Comparison of ENCODE assay signal across 23 mouse cellular contexts in genomic region chr7:132758875-132759274, GRCm38 (mm10). TPM values are rescaled to one million over a fixed set of nuclear protein-coding genes. Genes with fewer than 3 reads are reported as not detected.
DNase-seq lines count a peak whose midpoint lies in the region; ATAC-seq and TF ChIP-seq lines count a peak whose summit lies in the region.
"Had no signal": no experiment of that assay in that cellular context is flagged by ENCODE, and none has a peak within 500 bp of the region (broad histone marks: within the 10 kb centered on the region; RNA-seq: fewer than 3 reads in every experiment).

No protein-coding gene starts in this region.

- no peak for TF ChIP-seq POLR2A in lung, adult 2 months (IDR thresholded peaks at IDR 0.05; ENCODE audit: borderline replicate concordance, extremely low read depth, low read depth, low read length)

- WGBS in hindbrain, embryonic 15.5 days = 64% methylated on average over 5 of the region's 5 CpGs
- 82% methylated on average over 5 of the region's 5 CpGs for WGBS in hindbrain, embryonic 11.5 days
- WGBS in midbrain, postnatal 0 days = 57% methylated on average over 5 of the region's 5 CpGs
- WGBS in midbrain, embryonic 15.5 days = 64% methylated on average over 5 of the region's 5 CpGs
- 72% methylated on average over 5 of the region's 5 CpGs for WGBS in lung, adult 2 months

- H3K4me1 ChIP-seq in hindbrain, embryonic 15.5 days (replicated peaks) = peaks cover 14% of the 10 kb centered on the region
- peaks cover 10% of the 10 kb centered on the region for H3K4me1 ChIP-seq in hindbrain, embryonic 11.5 days (replicated peaks; ENCODE audit: control insufficient read depth, insufficient read depth, low read length)
- H3K4me1 ChIP-seq in midbrain, postnatal 0 days (ENCODE audit: insufficient read depth, low read length) = peaks cover 5% of the 10 kb centered on the region
- peaks cover 6% of the 10 kb centered on the region; the same call in 1 of the 2 replicates for H3K4me1 ChIP-seq in midbrain, embryonic 15.5 days
- peaks cover 15% of the 10 kb centered on the region for H3K4me1 ChIP-seq in lung, adult 2 months (ENCODE audit: control insufficient read depth, insufficient read depth, low read length)

- no peak overlapping the region for H3K9ac ChIP-seq in hindbrain, embryonic 15.5 days
- H3K9ac ChIP-seq in hindbrain, embryonic 11.5 days (ENCODE audit: low read depth, low read length) = no peak overlapping the region
- H3K9ac ChIP-seq in midbrain, postnatal 0 days (replicated peaks; ENCODE audit: low read length, poor library complexity, severe bottlenecking) = no peak overlapping the region
- H3K9ac ChIP-seq in midbrain, embryonic 15.5 days = no peak overlapping the region
- H3K9ac ChIP-seq: midbrain, embryonic 13.5 days; stomach, embryonic 15.5 days had no signal

- H3K27me3 ChIP-seq in hindbrain, embryonic 15.5 days = no peaks in the 10 kb centered on the region
- no peaks in the 10 kb centered on the region for H3K27me3 ChIP-seq in hindbrain, embryonic 11.5 days (ENCODE audit: control insufficient read depth, insufficient read depth, low read length)
- H3K27me3 ChIP-seq in midbrain, postnatal 0 days (ENCODE audit: insufficient read depth, low read length) = no peaks in the 10 kb centered on the region
- H3K27me3 ChIP-seq in midbrain, embryonic 15.5 days (replicated peaks) = no peaks in the 10 kb centered on the region
- H3K27me3 ChIP-seq: midbrain, embryonic 13.5 days; Patski; stomach, embryonic 15.5 days had no signal

- H3K9me3 ChIP-seq in hindbrain, embryonic 15.5 days = no peaks in the 10 kb centered on the region
- H3K9me3 ChIP-seq in hindbrain, embryonic 11.5 days (ENCODE audit: control insufficient read depth, low read length) = no peaks in the 10 kb centered on the region
- H3K9me3 ChIP-seq in midbrain, postnatal 0 days (ENCODE audit: low read length) = no peaks in the 10 kb centered on the region
- H3K9me3 ChIP-seq in midbrain, embryonic 15.5 days = no peaks in the 10 kb centered on the region
- H3K9me3 ChIP-seq: midbrain, embryonic 13.5 days; stomach, embryonic 15.5 days had no signal

- no peak overlapping the region for H3K4me3 ChIP-seq in hindbrain, embryonic 15.5 days
- H3K4me3 ChIP-seq in hindbrain, embryonic 11.5 days (ENCODE audit: low read depth, low read length) = no peak overlapping the region
- no peak overlapping the region for H3K4me3 ChIP-seq in midbrain, postnatal 0 days (ENCODE audit: low read depth, low read length)
- H3K4me3 ChIP-seq in midbrain, embryonic 15.5 days = no peak overlapping the region
- H3K4me3 ChIP-seq in lung, adult 2 months (replicated peaks; ENCODE audit: extremely low read depth, low read depth, low read length) = no peak overlapping the region
- H3K4me3 ChIP-seq: midbrain, embryonic 13.5 days; myocyte; stomach, embryonic 15.5 days had no signal

- 0 out of 2 replicates have a peak overlapping the region, but pooled peaks have one; percentile 69 for H3K27ac ChIP-seq in hindbrain, embryonic 15.5 days (replicated peaks)
- H3K27ac ChIP-seq in hindbrain, embryonic 11.5 days (ENCODE audit: low read depth, low read length) = no peak overlapping the region
- no peak overlapping the region for H3K27ac ChIP-seq in midbrain, postnatal 0 days (ENCODE audit: low read depth, low read length)
- H3K27ac ChIP-seq in midbrain, embryonic 15.5 days = no peak overlapping the region
- H3K27ac ChIP-seq: stomach, embryonic 15.5 days had no signal

- peak; percentile 54 to 72 for DNase-seq in cerebellum, adult 18-20 months
- no peak for DNase-seq in hindbrain, embryonic 11.5 days (ENCODE audit: low spot score)
- DNase-seq in midbrain, postnatal 0 days (ENCODE audit: low spot score) = peak; percentile 78
- no peak for DNase-seq in adrenal gland, postnatal 25 days
- DNase-seq in lung, adult 2 months = no peak
- DNase-seq: adrenal gland, adult 8-10 months; heart, postnatal 10 days; kidney, postnatal 4 days; layer of hippocampus, postnatal 36 days; liver; lung, postnatal 10 days; right cerebral cortex, postnatal 25 days; thymus, adult 18-20 months; thymus, postnatal 4 days had no signal

- ATAC-seq in cerebellum, adult (ENCODE audit: insufficient number of reproducible peaks, low FRiP score, low TSS enrichment) = no peak
- ATAC-seq in hindbrain, embryonic 15.5 days (ENCODE audit: low FRiP score, low read depth) = no peak
- ATAC-seq in hindbrain, embryonic 11.5 days (ENCODE audit: low FRiP score) = no peak
- no peak for ATAC-seq in midbrain, postnatal 0 days (ENCODE audit: low FRiP score)
- no peak for ATAC-seq in midbrain, embryonic 15.5 days (replicated peaks)
- ATAC-seq: CD4-positive, CD25-positive, alpha-beta regulatory T cell, adult 4 months; Patski had no signal

- H3K4me2 ChIP-seq in hindbrain, embryonic 15.5 days = no peak overlapping the region
- H3K4me2 ChIP-seq in hindbrain, embryonic 11.5 days (replicated peaks; ENCODE audit: low read depth, low read length) = no peak overlapping the region
- no peak overlapping the region for H3K4me2 ChIP-seq in midbrain, postnatal 0 days (ENCODE audit: low read depth, low read length, poor library complexity, severe bottlenecking)
- no peak overlapping the region for H3K4me2 ChIP-seq in midbrain, embryonic 15.5 days
- H3K4me2 ChIP-seq: heart, embryonic 11.5 days; midbrain, embryonic 13.5 days; stomach, embryonic 15.5 days had no signal

- TF ChIP-seq CTCF in midbrain, postnatal 0 days (IDR thresholded peaks at IDR 0.05) = no peak
- no peak for TF ChIP-seq CTCF in lung, adult 2 months (IDR thresholded peaks at IDR 0.05; ENCODE audit: insufficient read depth, low read length)

- H3K36me3 ChIP-seq in hindbrain, embryonic 15.5 days = no peaks in the 10 kb centered on the region
- no peaks in the 10 kb centered on the region for H3K36me3 ChIP-seq in hindbrain, embryonic 11.5 days (ENCODE audit: control insufficient read depth, insufficient read depth, low read length)
- H3K36me3 ChIP-seq in midbrain, postnatal 0 days (ENCODE audit: insufficient read depth, low read length) = peaks cover 13% of the 10 kb centered on the region
- no peaks in the 10 kb centered on the region for H3K36me3 ChIP-seq in midbrain, embryonic 15.5 days (replicated peaks)

RNA-seq across cellular contexts. Expression of gene Fam53b, which starts 54.8 kb away (rescaled TPM):
- 16.1 and 17.9 TPM in 2 replicates for polyA plus RNA-seq in hindbrain, embryonic 15.5 days (2015; fragmentation: Nextera tagmentation; extraction: Ambion mirVana)
- polyA plus RNA-seq in hindbrain, embryonic 11.5 days (2014; fragmentation: Nextera tagmentation; extraction: Ambion mirVana) = 16.9 and 17.0 TPM in 2 replicates
- total RNA-seq in midbrain, postnatal 0 days (2014; rRNA removed) = 8.0 and 17.3 TPM in 2 replicates
- polyA plus RNA-seq in midbrain, postnatal 0 days (2015; fragmentation: Nextera tagmentation; extraction: Ambion mirVana) = 7.3 and 9.4 TPM in 2 replicates
- 15.4 and 15.7 TPM in 2 replicates for polyA plus RNA-seq in midbrain, embryonic 15.5 days (2015; fragmentation: Nextera tagmentation; extraction: Ambion mirVana)
- total RNA-seq in adrenal gland, postnatal 25 days (2021) = 86.3 and 107 TPM in 2 replicates
- 79.4 and 80.3 TPM in 2 replicates for polyA plus RNA-seq in lung, adult 2 months (2012; rRNA removed)

Comparison
In these comparisons a context has a peak if more than half of its experiments do, and no peak if none do; other contexts are left out.
1. DNase-seq: peak in cerebellum, adult 18-20 months (2 of 2) and midbrain, postnatal 0 days (single experiment); none in hindbrain, embryonic 11.5 days (single experiment), adrenal gland, postnatal 25 days (single experiment) and lung, adult 2 months (single experiment).